Mouse (Mus musculus) brain, embryonic 14.5 days (tissue): ENCODE results near the gene Cnih4.

Experiments
- CTCF ChIP-seq: fragments of 200-500 bp; IDR thresholded peaks from 2 replicates; pipeline ENCODE4 v1.5.1; 2012; ENCODE audit warnings: inconsistent platforms, mild to moderate bottlenecking, moderate library complexity, borderline replicate concordance; ENCODE audit not compliant: insufficient read depth, insufficient read length; ENCODE audit errors: extremely low read depth
- POLR2A ChIP-seq: fragments of 200-500 bp; IDR thresholded peaks from 2 replicates; pipeline ENCODE4 v1.6.1; 2012; ENCODE audit warnings: mild to moderate bottlenecking, inconsistent platforms, borderline replicate concordance; ENCODE audit not compliant: poor library complexity, insufficient read depth, insufficient read length, severe bottlenecking; ENCODE audit errors: extremely low read depth

GRCm38 (mm10) chr1:181150431-181150826, 5.9 kb downstream of the Cnih4 start:
- TF ChIP-seq POLR2A (no peak), CTCF (no peak)
